Mouse (Mus musculus) kidney, postnatal 0 days (tissue): Measurements from ENCODE around the gene Ifnl3. TPM values are rescaled to one million over a fixed set of nuclear protein-coding genes. Genes with fewer than 3 reads are reported as not detected.

Source experiments
- ATAC-seq: fragments of 200-750 bp; cut with Nextera tagmentation; replicated peaks from 2 replicates; pipeline ENCODE4 v1.8.0; 2017; ENCODE audit warnings: low read depth, moderate number of reproducible peaks, moderate TSS enrichment, moderate library complexity; ENCODE audit not compliant: low FRiP score
- DNase-seq: peaks from one replicate; pipeline ENCODE4 v3.0.0-alpha.2; 2016; ENCODE audit warnings: low spot score
- H3K27ac ChIP-seq: fragments of 300-500 bp; sonication (generic); 2 replicates; pipeline ENCODE4 v1.5.1; 2014; ENCODE audit warnings: mild to moderate bottlenecking
- H3K27me3 ChIP-seq: fragments of 300-500 bp; sonication (generic); 2 replicates; pipeline ENCODE4 v1.6.1; 2014; ENCODE audit warnings: low read length, mixed read lengths; ENCODE audit not compliant: insufficient read depth
- H3K36me3 ChIP-seq: fragments of 300-500 bp; sonication (generic); 2 replicates; pipeline ENCODE4 v1.6.1; 2014; ENCODE audit warnings: low read length, mixed read lengths; ENCODE audit not compliant: insufficient read depth
- H3K4me1 ChIP-seq: fragments of 300-500 bp; sonication (generic); replicated peaks from 2 replicates; pipeline ENCODE4 v1.6.1; 2014; ENCODE audit warnings: antibody characterized with exemption, low read length, mixed read lengths; ENCODE audit not compliant: insufficient read depth
- H3K4me2 ChIP-seq: fragments of 300-500 bp; sonication (generic); 2 replicates; pipeline ENCODE4 v1.6.1; 2014; ENCODE audit warnings: mild to moderate bottlenecking, low read length, moderate library complexity, mixed read lengths
- H3K4me3 ChIP-seq: fragments of 300-500 bp; sonication (generic); replicated peaks from 2 replicates; pipeline ENCODE4 v1.5.1; 2014; ENCODE audit warnings: low read depth, low read length
- H3K9ac ChIP-seq: fragments of 300-500 bp; sonication (generic); 2 replicates; pipeline ENCODE4 v1.6.1; 2014; ENCODE audit warnings: low read depth, low read length
- H3K9me3 ChIP-seq: fragments of 300-500 bp; sonication (generic); replicated peaks from 2 replicates; pipeline ENCODE4 v1.6.1; 2016; ENCODE audit warnings: low read length, inconsistent platforms, mixed read lengths
- CTCF ChIP-seq: IDR thresholded peaks from 2 replicates; pipeline ENCODE4 v1.5.1; 2016; ENCODE audit warnings: antibody characterized with exemption, low read depth, mild to moderate bottlenecking, moderate library complexity
- WGBS: fragments of 180-500 bp; shearing (Covaris S2); extraction: QIAGEN DNeasy Blood & Tissue Kit; methylation state at CpG from one replicate; pipeline ENCODE4 v1.1.7; 2014; 5-methylcytosine and 5-hydroxymethylcytosine counted together
- polyA plus RNA-seq: library from polyadenylated mRNA; unstranded; fragments of >200 nt; fragmentation: Nextera tagmentation; extraction: Ambion mirVana; gene quantifications from 2 replicates; pipeline ENCODE4 v1.2.1, GENCODE M21; 2015

Gene Ifnl3
- polyA plus RNA-seq, 1 experiment from 2014 or later = not detected

DNA sequence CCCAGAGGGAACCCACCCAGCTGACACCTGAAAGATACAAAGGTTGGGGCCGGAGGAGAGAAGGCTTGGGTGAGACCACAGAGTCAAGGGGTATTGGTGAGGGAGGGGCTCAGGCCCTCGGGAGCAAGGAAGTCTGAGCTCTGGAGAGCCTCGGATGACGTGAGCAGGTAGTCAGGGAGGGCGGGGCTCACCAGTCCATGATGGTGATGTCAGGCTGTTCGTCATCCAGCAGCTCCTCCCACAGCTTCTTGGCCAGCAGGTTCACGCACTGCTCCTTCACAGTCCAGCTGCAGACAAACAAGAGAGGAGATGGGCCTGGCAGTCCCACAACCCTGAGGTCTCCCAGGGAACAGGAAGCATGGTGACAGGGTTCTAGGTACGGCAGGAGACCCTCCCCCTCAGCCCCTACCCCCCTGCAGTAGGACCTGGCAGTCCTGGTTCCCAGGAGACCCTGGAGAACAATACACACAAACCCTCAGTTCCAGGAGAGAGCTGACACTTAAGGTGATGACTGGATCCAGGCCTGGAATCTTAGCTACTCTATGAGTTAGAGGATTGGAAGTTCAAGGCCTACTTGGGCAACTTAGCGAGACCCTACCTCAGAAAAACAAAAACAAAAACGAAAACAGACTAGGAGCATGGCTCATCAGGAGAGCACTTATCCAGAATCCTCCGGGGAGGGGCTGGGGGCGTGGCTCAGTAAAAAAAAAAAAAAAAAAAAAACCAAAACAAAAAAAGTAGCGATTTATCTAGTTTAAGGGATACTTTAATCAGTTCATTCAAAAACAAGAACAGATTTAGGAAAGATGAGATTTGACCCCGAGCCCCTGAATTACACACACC, 22.6 kb downstream of the Ifnl3 start:
- Histone ChIP-seq H3K4me1 (peaks cover 6% of the 10 kb centered on the region; the same call in 1 of the 2 replicates), H3K27ac (no peak overlapping the region), H3K9ac (no peak overlapping the region), H3K4me3 (no peak overlapping the region), H3K27me3 (peaks cover 17% of the 10 kb centered on the region), H3K36me3 (no peaks in the 10 kb centered on the region), H3K9me3 (no peaks in the 10 kb centered on the region), H3K4me2 (no peak overlapping the region)
- 35% methylated on average over 14 of the region's 14 CpGs for WGBS
- ATAC-seq = peak; percentile 56; the same call in 1 of the 2 replicates
- peak; percentile 39 for DNase-seq
- no peak for TF ChIP-seq CTCF

DNA sequence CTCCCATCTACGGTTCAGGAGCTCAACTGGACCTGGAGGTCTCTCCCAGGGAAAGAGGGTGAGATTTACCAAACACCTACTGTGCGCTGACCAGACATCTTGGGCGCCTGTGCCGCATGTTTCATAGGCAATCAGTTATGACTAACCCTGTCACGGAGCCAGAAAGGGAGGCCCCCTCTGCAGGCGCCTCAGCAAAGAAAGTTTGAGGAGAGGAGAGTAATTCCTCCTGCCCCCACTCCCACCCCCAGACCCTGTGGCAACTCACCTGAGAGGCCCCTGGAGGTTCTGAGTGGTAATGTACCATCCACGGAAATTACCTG, 23.2 kb downstream of the Ifnl3 start:
- H3K27ac ChIP-seq = no peak overlapping the region
- DNase-seq (no peak), ATAC-seq (no peak)
- H3K4me2 ChIP-seq = no peak overlapping the region
- H3K4me1 ChIP-seq = peaks cover 6% of the 10 kb centered on the region; the same call in 1 of the 2 replicates
- 61% methylated on average over 7 of the region's 7 CpGs for WGBS
- no peak overlapping the region for H3K9ac ChIP-seq
- H3K36me3 ChIP-seq = no peaks in the 10 kb centered on the region
- H3K27me3 ChIP-seq = peaks cover 17% of the 10 kb centered on the region
- H3K9me3 ChIP-seq = no peaks in the 10 kb centered on the region
- no peak for TF ChIP-seq CTCF
- no peak overlapping the region for H3K4me3 ChIP-seq

DNA sequence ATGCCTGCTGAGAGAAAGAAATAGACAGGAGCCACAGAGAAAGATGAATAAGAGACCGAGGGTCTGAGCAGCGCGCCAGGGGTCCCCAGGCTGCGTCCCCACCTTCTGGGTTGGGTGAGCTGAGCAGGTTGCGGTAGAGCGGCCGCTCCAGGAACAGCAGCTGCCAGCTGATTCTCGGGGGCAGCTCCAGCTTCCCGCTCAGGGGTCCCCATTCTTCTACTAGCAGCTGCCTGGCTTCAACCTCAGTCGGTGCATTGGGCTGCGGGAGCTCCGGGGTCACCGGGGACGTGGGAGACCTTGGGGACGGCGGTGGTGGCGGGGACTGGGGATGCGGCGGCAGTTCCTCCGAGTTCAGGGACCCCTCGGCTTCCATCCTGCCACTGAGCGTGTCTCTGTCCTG, 24.0 kb downstream of the Ifnl3 start:
- ATAC-seq (no peak), DNase-seq (no peak)
- Histone ChIP-seq H3K9ac (peak overlapping the region; percentile 32; the same call in 1 of the 2 replicates), H3K36me3 (no peaks in the 10 kb centered on the region), H3K27ac (no peak overlapping the region), H3K9me3 (no peaks in the 10 kb centered on the region), H3K4me1 (peaks cover 6% of the 10 kb centered on the region; the same call in 1 of the 2 replicates), H3K4me3 (peak overlapping the region; percentile 11), H3K4me2 (peak overlapping the region; percentile 47), H3K27me3 (peaks cover 17% of the 10 kb centered on the region)
- TF ChIP-seq CTCF = no peak
- 0% methylated on average over 22 of the region's 22 CpGs for WGBS

- H3K36me3 ChIP-seq = no peaks in the 10 kb centered on the region
- ATAC-seq (no peak), DNase-seq (no peak)
- H3K9me3 ChIP-seq = no peaks in the 10 kb centered on the region
- peak within 1 kb of the TSS; percentile 11 for H3K4me3 ChIP-seq
- peaks cover 17% of the 10 kb centered on the region for H3K27me3 ChIP-seq
- 11% methylated on average over 5 of the region's 5 CpGs for WGBS
- peak within 1 kb of the TSS; percentile 47 for H3K4me2 ChIP-seq
- H3K9ac ChIP-seq = peak within 1 kb of the TSS; percentile 32; the same call in 1 of the 2 replicates
- H3K27ac ChIP-seq = no peak within 1 kb of the TSS
- H3K4me1 ChIP-seq = peaks cover 6% of the 10 kb centered on the region; the same call in 1 of the 2 replicates
- no peak for TF ChIP-seq CTCF
Measured at GRCm38 (mm10) chr7:28547154-28547553, 24.5 kb downstream of the Ifnl3 start, which contains the start of gene Nccrp1. TSS of gene Nccrp1 (minus strand) at chr7:28547254.

- peaks cover 17% of the 10 kb centered on the region for H3K27me3 ChIP-seq
- H3K4me3 ChIP-seq = no peak overlapping the region
- no peak for TF ChIP-seq CTCF
- ATAC-seq (no peak), DNase-seq (no peak)
- no peak overlapping the region for H3K27ac ChIP-seq
- 71% methylated on average over 7 of the region's 7 CpGs for WGBS
- no peak overlapping the region for H3K9ac ChIP-seq
- H3K4me1 ChIP-seq = peaks cover 6% of the 10 kb centered on the region; the same call in 1 of the 2 replicates
- H3K4me2 ChIP-seq = peak overlapping the region; percentile 47; the same call in 1 of the 2 replicates
- H3K36me3 ChIP-seq = no peaks in the 10 kb centered on the region
- H3K9me3 ChIP-seq = no peaks in the 10 kb centered on the region
Measured at GRCm38 (mm10) chr7:28547628-28548027, 25.0 kb downstream of the Ifnl3 start.

GRCm38 (mm10) chr7:28553076-28553475, 30.4 kb downstream of the Ifnl3 start:
- WGBS = 83% methylated on average over 6 of the region's 6 CpGs
- Histone ChIP-seq H3K4me3 (no peak overlapping the region), H3K4me2 (no peak overlapping the region), H3K9me3 (no peaks in the 10 kb centered on the region), H3K9ac (no peak overlapping the region), H3K4me1 (no peaks in the 10 kb centered on the region), H3K36me3 (0 out of 2 replicates have a peak, but pooled peaks cover 3% of the 10 kb centered on the region), H3K27me3 (no peaks in the 10 kb centered on the region), H3K27ac (no peak overlapping the region)
- TF ChIP-seq CTCF = no peak
- ATAC-seq = no peak
- no peak for DNase-seq
